Mouse (Mus musculus) cerebellum, postnatal 4 days (tissue): ENCODE results near the gene Sowahc.

ENCODE experiments used
- DNase-seq, 2 experiments: peaks; one replicate each; pipeline ENCODE4 v3.0.0; 2022; ENCODE audit warnings: low spot score in 2 of 2, mixed read lengths in 1 of 2

The Sowahc gene

GRCm38 (mm10) chr10:59253541-59254079, 31.9 kb downstream of the Sowahc start:
- DNase-seq, result no peak

GRCm38 (mm10) chr10:59256533-59256932, 34.8 kb downstream of the Sowahc start:
- no peak for DNase-seq

- no peak for DNase-seq
Measured at GRCm38 (mm10) chr10:59259572-59259971, 37.8 kb downstream of the Sowahc start.

GRCm38 (mm10) chr10:59261603-59262002, 39.9 kb downstream of the Sowahc start:
- no peak for DNase-seq

GRCm38 (mm10) chr10:59262021-59262420, 40.3 kb downstream of the Sowahc start:
- no peak for DNase-seq

- no peak for DNase-seq
Measured at GRCm38 (mm10) chr10:59262979-59263378, 41.2 kb downstream of the Sowahc start.

- DNase-seq, result no peak
Measured at GRCm38 (mm10) chr10:59265067-59265466, 43.3 kb downstream of the Sowahc start.

GRCm38 (mm10) chr10:59265674-59266073, 43.9 kb downstream of the Sowahc start:
- no peak for DNase-seq

- no peak for DNase-seq
Measured at GRCm38 (mm10) chr10:59266097-59266496, 44.3 kb downstream of the Sowahc start.

- DNase-seq, result no peak
Measured at GRCm38 (mm10) chr10:59267275-59267674, 45.5 kb downstream of the Sowahc start.

- no peak for DNase-seq
Measured at GRCm38 (mm10) chr10:59268109-59268508, 46.4 kb downstream of the Sowahc start.

GRCm38 (mm10) chr10:59268754-59269153, 47.0 kb downstream of the Sowahc start:
- no peak for DNase-seq

- DNase-seq, result no peak
Measured at GRCm38 (mm10) chr10:59275745-59276144, 54.0 kb downstream of the Sowahc start.
